Mouse (Mus musculus): Measurements from ENCODE around the gene Tmem184b.

Gene Tmem184b

GRCm38 (mm10) chr15:79399231-79400052 is 3.9 kb downstream of the Tmem184b start:
- no peak for DNase-seq (ENCODE audit: low spot score)

GRCm38 (mm10) chr15:79396736-79397135 is 6.6 kb downstream of the Tmem184b start:
- no peak for DNase-seq (ENCODE audit: low spot score)

- DNase-seq (ENCODE audit: low spot score): no peak
These were observed 8.1 kb downstream of the Tmem184b start for GRCm38 (mm10) chr15:79395281-79395680.

GRCm38 (mm10) chr15:79394842-79395241 is 8.5 kb downstream of the Tmem184b start:
- DNase-seq (ENCODE audit: low spot score): no peak

- DNase-seq (ENCODE audit: low spot score): no peak
These were observed 10.3 kb downstream of the Tmem184b start for GRCm38 (mm10) chr15:79393101-79393500.

GRCm38 (mm10) chr15:79392527-79392926 is 10.8 kb downstream of the Tmem184b start:
- DNase-seq (ENCODE audit: low spot score): no peak

- DNase-seq (ENCODE audit: low spot score): peak; percentile 75
These were observed 11.8 kb downstream of the Tmem184b start for GRCm38 (mm10) chr15:79391447-79392093.

- no peak for DNase-seq (ENCODE audit: low spot score)
These were observed 12.9 kb downstream of the Tmem184b start for GRCm38 (mm10) chr15:79390434-79390833.

GRCm38 (mm10) chr15:79388171-79388570 is 15.2 kb downstream of the Tmem184b start:
- DNase-seq (ENCODE audit: low spot score): no peak

GRCm38 (mm10) chr15:79387611-79388010 is 15.8 kb downstream of the Tmem184b start:
- DNase-seq (ENCODE audit: low spot score): no peak

GRCm38 (mm10) chr15:79387081-79387480 is 16.3 kb downstream of the Tmem184b start:
- DNase-seq (ENCODE audit: low spot score): no peak

- DNase-seq (ENCODE audit: low spot score): no peak
These were observed 21.7 kb downstream of the Tmem184b start for GRCm38 (mm10) chr15:79381644-79382043.

- DNase-seq (ENCODE audit: low spot score): peak; percentile 89
These were observed 22.6 kb downstream of the Tmem184b start for GRCm38 (mm10) chr15:79380468-79381444.

- no peak for DNase-seq (ENCODE audit: low spot score)
These were observed 23.7 kb downstream of the Tmem184b start for GRCm38 (mm10) chr15:79379658-79380057.

- no peak for DNase-seq (ENCODE audit: low spot score)
These were observed 24.8 kb downstream of the Tmem184b start for GRCm38 (mm10) chr15:79378608-79379007.

GRCm38 (mm10) chr15:79377681-79378080 is 25.7 kb downstream of the Tmem184b start:
- peak; percentile 61 for DNase-seq (ENCODE audit: low spot score)

- DNase-seq (ENCODE audit: low spot score): no peak
These were observed 28.6 kb downstream of the Tmem184b start for GRCm38 (mm10) chr15:79374760-79375159.

GRCm38 (mm10) chr15:79370281-79370843 is 33.0 kb downstream of the Tmem184b start:
- no peak for DNase-seq (ENCODE audit: low spot score)

- no peak for DNase-seq (ENCODE audit: low spot score)
These were observed 33.7 kb downstream of the Tmem184b start for GRCm38 (mm10) chr15:79369452-79370280.

GRCm38 (mm10) chr15:79368861-79369440 is 34.4 kb downstream of the Tmem184b start:
- no peak for DNase-seq (ENCODE audit: low spot score)

Data from testis, postnatal 10 days (tissue).